Mouse (Mus musculus) intestine, postnatal 0 days (tissue): ENCODE results near the gene Car9. TPM values are rescaled to one million over a fixed set of nuclear protein-coding genes. Genes with fewer than 3 reads are reported as not detected.
A peak's percentile ranks its signal among the peaks of the same experiment; 100 is the strongest.

Source experiments
- ATAC-seq: fragments of 200-750 bp; cut with Nextera tagmentation; 2 replicates; pipeline ENCODE4 v1.8.0; 2017; ENCODE audit warnings: mild to moderate bottlenecking, moderate TSS enrichment, moderate library complexity
- H3K27ac ChIP-seq: fragments of 300-500 bp; sonication (generic); 2 replicates; pipeline ENCODE4 v1.5.1; 2014; ENCODE audit warnings: mild to moderate bottlenecking, low read depth, low read length, moderate library complexity
- H3K27me3 ChIP-seq: fragments of 300-500 bp; sonication (generic); replicated peaks from 2 replicates; pipeline ENCODE4 v1.6.1; 2014; ENCODE audit warnings: low read length, mixed read lengths; ENCODE audit not compliant: control insufficient read depth, insufficient read depth
- H3K36me3 ChIP-seq: fragments of 300-500 bp; sonication (generic); 2 replicates; pipeline ENCODE4 v1.6.1; 2014; ENCODE audit warnings: mild to moderate bottlenecking, moderate library complexity; ENCODE audit not compliant: control insufficient read depth, insufficient read depth
- H3K4me1 ChIP-seq: fragments of 300-500 bp; sonication (generic); replicated peaks from 2 replicates; pipeline ENCODE4 v1.6.1; 2014; ENCODE audit warnings: antibody characterized with exemption, low read length, mixed read lengths; ENCODE audit not compliant: control insufficient read depth, insufficient read depth
- H3K4me2 ChIP-seq: fragments of 300-500 bp; sonication (generic); replicated peaks from 2 replicates; pipeline ENCODE4 v1.6.1; 2014; ENCODE audit warnings: low read depth, mild to moderate bottlenecking, moderate library complexity
- H3K4me3 ChIP-seq: fragments of 300-500 bp; sonication (generic); 2 replicates; pipeline ENCODE4 v1.5.1; 2014; ENCODE audit warnings: low read depth, low read length
- H3K9ac ChIP-seq: fragments of 300-500 bp; sonication (generic); 2 replicates; pipeline ENCODE4 v1.6.1; 2014; ENCODE audit warnings: mild to moderate bottlenecking, low read depth, low read length
- H3K9me3 ChIP-seq: fragments of 300-500 bp; sonication (generic); 2 replicates; pipeline ENCODE4 v1.6.1; 2016; ENCODE audit warnings: mixed run types; ENCODE audit not compliant: control insufficient read depth
- CTCF ChIP-seq: sonication (generic); IDR thresholded peaks from 2 replicates; pipeline ENCODE4 v1.5.1; 2016; ENCODE audit warnings: low read depth, mild to moderate bottlenecking, control low read depth, antibody characterized with exemption, moderate library complexity
- WGBS: fragments of 180-500 bp; shearing (Covaris S2); extraction: QIAGEN DNeasy Blood & Tissue Kit; methylation state at CpG from one replicate; pipeline ENCODE4 v1.1.7; 2014; 5-methylcytosine and 5-hydroxymethylcytosine counted together
- polyA plus RNA-seq: library from polyadenylated mRNA; unstranded; fragments of >200 nt; fragmentation: Nextera tagmentation; extraction: Ambion mirVana; gene quantifications from 2 replicates; pipeline ENCODE4 v1.2.1, GENCODE M21; 2015

The Car9 gene
- polyA plus RNA-seq, 1 experiment from 2014 or later, result 5.4 TPM

GRCm38 (mm10) chr4:43513300-43513699 is 6.5 kb downstream of the Car9 start:
- peaks cover 4% of the 10 kb centered on the region; the same call in 1 of the 2 replicates for H3K4me1 ChIP-seq
- no peak overlapping the region for H3K4me2 ChIP-seq
- H3K36me3 ChIP-seq, result peaks cover 17% of the 10 kb centered on the region; the same call in 1 of the 2 replicates
- ATAC-seq, result no peak
- H3K9ac ChIP-seq, result no peak overlapping the region
- H3K4me3 ChIP-seq, result no peak overlapping the region
- WGBS, result 89% methylated on average over 4 of the region's 4 CpGs
- TF ChIP-seq CTCF, result no peak
- peaks cover 11% of the 10 kb centered on the region; the same call in 1 of the 2 replicates for H3K27me3 ChIP-seq
- no peaks in the 10 kb centered on the region for H3K9me3 ChIP-seq
- no peak overlapping the region for H3K27ac ChIP-seq

DNA sequence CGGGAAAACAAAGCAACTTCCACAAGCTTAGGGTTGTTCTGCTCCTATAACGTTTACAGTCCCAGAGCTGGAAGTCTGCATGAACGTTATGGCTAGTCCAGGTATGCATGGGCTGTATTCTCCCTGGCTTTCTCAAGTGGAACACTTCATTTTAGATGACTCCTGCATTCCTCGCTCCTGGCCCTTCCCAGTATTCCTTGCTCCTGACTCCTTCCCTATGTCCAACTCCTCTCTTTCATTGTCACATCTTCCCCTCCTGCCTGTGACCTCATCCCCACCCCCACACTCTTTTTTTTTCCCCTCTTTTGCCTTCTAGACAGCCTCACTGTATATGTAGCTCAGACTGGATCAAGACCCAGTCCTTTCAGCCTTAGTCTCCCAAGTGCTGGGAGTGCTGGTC is 7.0 kb downstream of the Car9 start:
- peaks cover 12% of the 10 kb centered on the region; the same call in 1 of the 2 replicates for H3K27me3 ChIP-seq
- no peak overlapping the region for H3K4me2 ChIP-seq
- peaks cover 19% of the 10 kb centered on the region; the same call in 1 of the 2 replicates for H3K36me3 ChIP-seq
- peaks cover 3% of the 10 kb centered on the region; the same call in 1 of the 2 replicates for H3K4me1 ChIP-seq
- no peak overlapping the region for H3K27ac ChIP-seq
- no peak for TF ChIP-seq CTCF
- H3K9ac ChIP-seq, result no peak overlapping the region
- 74% methylated on average over 4 of the region's 4 CpGs for WGBS
- no peaks in the 10 kb centered on the region for H3K9me3 ChIP-seq
- H3K4me3 ChIP-seq, result no peak overlapping the region
- ATAC-seq, result no peak

- Histone ChIP-seq H3K4me3 (no peak overlapping the region), H3K4me1 (peaks cover 4% of the 10 kb centered on the region; the same call in 1 of the 2 replicates), H3K4me2 (no peak overlapping the region), H3K36me3 (peaks cover 19% of the 10 kb centered on the region; the same call in 1 of the 2 replicates), H3K9ac (no peak overlapping the region), H3K9me3 (no peaks in the 10 kb centered on the region), H3K27ac (no peak overlapping the region), H3K27me3 (peaks cover 20% of the 10 kb centered on the region; the same call in 1 of the 2 replicates)
- 50% methylated on average over 11 of the region's 11 CpGs for WGBS
- ATAC-seq, result peak; percentile 44
- TF ChIP-seq CTCF, result no peak
These were observed 9.3 kb downstream of the Car9 start for GRCm38 (mm10) chr4:43515764-43516708.

DNA sequence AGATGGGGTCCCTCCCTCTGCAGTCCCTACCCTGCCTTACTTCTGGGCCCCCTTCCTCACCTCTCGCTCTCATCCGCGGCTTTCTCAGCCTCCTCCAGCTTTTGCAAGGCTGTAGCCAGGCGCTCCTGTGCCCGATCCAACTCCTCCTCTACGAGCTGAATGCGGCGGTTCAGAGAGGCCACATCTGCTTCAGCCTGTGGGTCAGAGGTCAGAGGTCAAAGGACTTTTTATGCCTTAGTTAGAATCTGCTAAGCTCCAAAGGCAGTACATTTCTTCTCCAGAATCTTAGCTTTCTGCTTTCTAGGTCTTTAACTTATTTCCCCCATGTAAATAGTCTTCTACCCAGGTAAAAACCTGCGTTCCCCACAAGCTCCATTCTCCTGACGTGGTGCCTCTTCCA is 12.8 kb downstream of the Car9 start:
- 36% methylated on average over 10 of the region's 10 CpGs for WGBS
- Histone ChIP-seq H3K4me3 (0 out of 2 replicates have a peak overlapping the region, but pooled peaks have one; percentile 9), H3K27ac (no peak overlapping the region), H3K36me3 (peaks cover 17% of the 10 kb centered on the region; the same call in 1 of the 2 replicates), H3K4me2 (peak overlapping the region; percentile 61), H3K9me3 (no peaks in the 10 kb centered on the region), H3K4me1 (peaks cover 8% of the 10 kb centered on the region; the same call in 1 of the 2 replicates), H3K9ac (no peak overlapping the region), H3K27me3 (peaks cover 35% of the 10 kb centered on the region; the same call in 1 of the 2 replicates)
- TF ChIP-seq CTCF, result no peak
- ATAC-seq, result no peak

GRCm38 (mm10) chr4:43519956-43520355 is 13.2 kb downstream of the Car9 start:
- 18% methylated on average over 6 of the region's 6 CpGs for WGBS
- TF ChIP-seq CTCF, result no peak
- H3K4me2 ChIP-seq, result peak overlapping the region; percentile 61
- H3K9ac ChIP-seq, result no peak overlapping the region
- H3K36me3 ChIP-seq, result peaks cover 13% of the 10 kb centered on the region; the same call in 1 of the 2 replicates
- peaks cover 8% of the 10 kb centered on the region; the same call in 1 of the 2 replicates for H3K4me1 ChIP-seq
- peaks cover 31% of the 10 kb centered on the region; the same call in 1 of the 2 replicates for H3K27me3 ChIP-seq
- no peaks in the 10 kb centered on the region for H3K9me3 ChIP-seq
- 0 out of 2 replicates have a peak overlapping the region, but pooled peaks have one; percentile 9 for H3K4me3 ChIP-seq
- no peak overlapping the region for H3K27ac ChIP-seq
- ATAC-seq, result peak; percentile 17; the same call in 1 of the 2 replicates

GRCm38 (mm10) chr4:43527880-43528279 is 21.1 kb downstream of the Car9 start:
- WGBS, result 68% methylated on average over 5 of the region's 5 CpGs
- TF ChIP-seq CTCF, result peak; percentile 61
- Histone ChIP-seq H3K9ac (no peak overlapping the region), H3K4me3 (no peak overlapping the region), H3K9me3 (no peaks in the 10 kb centered on the region), H3K4me2 (no peak overlapping the region), H3K27ac (no peak overlapping the region), H3K27me3 (peaks cover 13% of the 10 kb centered on the region; the same call in 1 of the 2 replicates), H3K36me3 (peaks cover 18% of the 10 kb centered on the region), H3K4me1 (0 out of 2 replicates have a peak, but pooled peaks cover 4% of the 10 kb centered on the region)
- no peak for ATAC-seq
